Mouse (Mus musculus): ENCODE results near the gene Swi5. TPM values are rescaled to one million over a fixed set of nuclear protein-coding genes. Genes with fewer than 3 reads are reported as not detected.
"Not testable (repeated sequence)": the region's sequence is repeated elsewhere in the genome, so short reads cannot be mapped to it uniquely, and the experiment has no call there.

Swi5 gene
- polyA plus RNA-seq, 1 experiment from 2014 or later = 214 TPM

GRCm38 (mm10) chr2:32308870-32309568 lies 21.1 kb upstream of the Swi5 start:
- Histone ChIP-seq H3K27ac (no peak overlapping the region), H3K4me2 (no peak overlapping the region), H3K36me3 (peaks cover 43% of the 10 kb centered on the region), H3K27me3 (replicated peaks) (peaks cover 43% of the 10 kb centered on the region), H3K4me3 (no peak overlapping the region), H3K4me1 (peaks cover 17% of the 10 kb centered on the region), H3K9me3 (replicated peaks) (no peaks in the 10 kb centered on the region), H3K9ac (no peak overlapping the region)
- ATAC-seq = no peak
- WGBS (ENCODE audit: insufficient replicate concordance) = 87% methylated on average over 16 of the region's 16 CpGs

- Histone ChIP-seq H3K27me3 (replicated peaks) (peaks cover 36% of the 10 kb centered on the region), H3K4me1 (peaks cover 17% of the 10 kb centered on the region), H3K9me3 (replicated peaks) (no peaks in the 10 kb centered on the region), H3K9ac (no peak overlapping the region), H3K27ac (no peak overlapping the region), H3K36me3 (peaks cover 52% of the 10 kb centered on the region), H3K4me2 (no peak overlapping the region), H3K4me3 (no peak overlapping the region)
- ATAC-seq = no peak
- 38% methylated on average over 8 of the region's 8 CpGs for WGBS (ENCODE audit: insufficient replicate concordance)
Observed at GRCm38 (mm10) chr2:32307941-32308760, 20.3 kb upstream of the Swi5 start.

- ATAC-seq = no peak
- H3K4me1 ChIP-seq = peaks cover 14% of the 10 kb centered on the region
- H3K27ac ChIP-seq = no peak overlapping the region
- no peaks in the 10 kb centered on the region for H3K9me3 ChIP-seq (replicated peaks)
- H3K9ac ChIP-seq = no peak overlapping the region
- H3K27me3 ChIP-seq (replicated peaks) = peaks cover 28% of the 10 kb centered on the region
- no peak overlapping the region for H3K4me2 ChIP-seq
- peaks cover 60% of the 10 kb centered on the region for H3K36me3 ChIP-seq
- H3K4me3 ChIP-seq = no peak overlapping the region
- WGBS (ENCODE audit: insufficient replicate concordance) = 82% methylated on average over 6 of the region's 6 CpGs
Observed at GRCm38 (mm10) chr2:32307247-32307798, 19.4 kb upstream of the Swi5 start.

GRCm38 (mm10) chr2:32306176-32306575 lies 18.3 kb upstream of the Swi5 start:
- peaks cover 71% of the 10 kb centered on the region for H3K36me3 ChIP-seq
- ATAC-seq = no peak

GRCm38 (mm10) chr2:32305668-32306067 lies 17.8 kb upstream of the Swi5 start:
- 84% methylated on average over 5 of the region's 5 CpGs for WGBS (ENCODE audit: insufficient replicate concordance)
- no peak overlapping the region for H3K4me2 ChIP-seq
- ATAC-seq = no peak
- no peak overlapping the region for H3K4me3 ChIP-seq
- peaks cover 76% of the 10 kb centered on the region for H3K36me3 ChIP-seq
- H3K9ac ChIP-seq = no peak overlapping the region
- H3K27me3 ChIP-seq (replicated peaks) = peaks cover 11% of the 10 kb centered on the region
- H3K4me1 ChIP-seq = no peaks in the 10 kb centered on the region
- no peak overlapping the region for H3K27ac ChIP-seq
- no peaks in the 10 kb centered on the region for H3K9me3 ChIP-seq (replicated peaks)

More at GRCm38 (mm10) chr2:32306176-32306575, 18.3 kb upstream of the Swi5 start:
- no peak overlapping the region for H3K9ac ChIP-seq
- no peak overlapping the region for H3K27ac ChIP-seq
- 0 out of 2 replicates have a peak, but pooled peaks cover 2% of the 10 kb centered on the region for H3K4me1 ChIP-seq
- peaks cover 16% of the 10 kb centered on the region for H3K27me3 ChIP-seq (replicated peaks)
- WGBS (ENCODE audit: insufficient replicate concordance) = 83% methylated on average over 9 of the region's 9 CpGs
- H3K4me2 ChIP-seq = no peak overlapping the region
- no peak overlapping the region for H3K4me3 ChIP-seq
- H3K9me3 ChIP-seq (replicated peaks) = no peaks in the 10 kb centered on the region

- Histone ChIP-seq H3K4me1 (no peaks in the 10 kb centered on the region), H3K27me3 (replicated peaks) (no peaks in the 10 kb centered on the region), H3K36me3 (peaks cover 89% of the 10 kb centered on the region), H3K4me3 (no peak overlapping the region), H3K27ac (no peak overlapping the region), H3K4me2 (no peak overlapping the region), H3K9ac (no peak overlapping the region), H3K9me3 (replicated peaks) (no peaks in the 10 kb centered on the region)
- WGBS (ENCODE audit: insufficient replicate concordance) = 60% methylated on average over 8 of the region's 8 CpGs
- no peak for ATAC-seq
Observed at GRCm38 (mm10) chr2:32304145-32304832, 16.4 kb upstream of the Swi5 start.

- Histone ChIP-seq H3K27me3 (replicated peaks) (no peaks in the 10 kb centered on the region), H3K27ac (no peak overlapping the region), H3K9me3 (replicated peaks) (no peaks in the 10 kb centered on the region), H3K4me3 (no peak overlapping the region), H3K36me3 (peaks cover 99% of the 10 kb centered on the region), H3K4me1 (no peaks in the 10 kb centered on the region), H3K4me2 (no peak overlapping the region), H3K9ac (no peak overlapping the region)
- ATAC-seq = no peak
- 82% methylated on average over 10 of the region's 10 CpGs for WGBS (ENCODE audit: insufficient replicate concordance)
Observed at GRCm38 (mm10) chr2:32302952-32303351, 15.1 kb upstream of the Swi5 start.

GRCm38 (mm10) chr2:32299469-32299868 lies 11.6 kb upstream of the Swi5 start:
- Histone ChIP-seq H3K4me1 (no peaks in the 10 kb centered on the region), H3K27me3 (replicated peaks) (no peaks in the 10 kb centered on the region), H3K27ac (no peak overlapping the region), H3K4me3 (no peak overlapping the region), H3K4me2 (no peak overlapping the region), H3K9ac (no peak overlapping the region), H3K36me3 (peaks cover 95% of the 10 kb centered on the region), H3K9me3 (replicated peaks) (no peaks in the 10 kb centered on the region)
- ATAC-seq = no peak
- WGBS (ENCODE audit: insufficient replicate concordance) = 80% methylated on average over 4 of the region's 4 CpGs

- not testable (repeated sequence) for H3K4me1 ChIP-seq; H3K27me3 ChIP-seq (replicated peaks); H3K4me3 ChIP-seq; H3K4me2 ChIP-seq; H3K9ac ChIP-seq; ATAC-seq; H3K9me3 ChIP-seq (replicated peaks); H3K27ac ChIP-seq
- WGBS (ENCODE audit: insufficient replicate concordance) = 77% methylated on average over 2 of the region's 2 CpGs
- H3K36me3 ChIP-seq = peaks cover 86% of the 10 kb centered on the region
Observed at GRCm38 (mm10) chr2:32295842-32296241, 8.0 kb upstream of the Swi5 start.

GRCm38 (mm10) chr2:32295285-32295684 lies 7.4 kb upstream of the Swi5 start:
- no peaks in the 10 kb centered on the region for H3K27me3 ChIP-seq (replicated peaks)
- no peak overlapping the region for H3K4me2 ChIP-seq
- 0 out of 2 replicates have a peak, but pooled peaks have one; percentile 18 for ATAC-seq
- H3K9me3 ChIP-seq (replicated peaks) = no peaks in the 10 kb centered on the region
- no peak overlapping the region for H3K9ac ChIP-seq
- H3K4me1 ChIP-seq = 0 out of 2 replicates have a peak, but pooled peaks cover 2% of the 10 kb centered on the region
- no peak overlapping the region for H3K27ac ChIP-seq
- peaks cover 81% of the 10 kb centered on the region for H3K36me3 ChIP-seq
- 76% methylated on average over 3 of the region's 3 CpGs for WGBS (ENCODE audit: insufficient replicate concordance)
- no peak overlapping the region for H3K4me3 ChIP-seq

GRCm38 (mm10) chr2:32294348-32294747 lies 6.5 kb upstream of the Swi5 start:
- H3K36me3 ChIP-seq = peaks cover 72% of the 10 kb centered on the region
- H3K9me3 ChIP-seq (replicated peaks) = no peaks in the 10 kb centered on the region
- H3K4me2 ChIP-seq = no peak overlapping the region
- H3K27me3 ChIP-seq (replicated peaks) = no peaks in the 10 kb centered on the region
- peaks cover 12% of the 10 kb centered on the region for H3K4me1 ChIP-seq
- ATAC-seq = no peak
- no peak overlapping the region for H3K9ac ChIP-seq
- no peak overlapping the region for H3K27ac ChIP-seq
- H3K4me3 ChIP-seq = no peak overlapping the region
- whole genome bisulfite sequencing (ENCODE audit: insufficient replicate concordance) = 86% methylated on average over 8 of the region's 8 CpGs
